Mouse (Mus musculus): ENCODE results near the gene Slc22a13. TPM values are rescaled to one million over a fixed set of nuclear protein-coding genes. Genes with fewer than 3 reads are reported as not detected.

The Slc22a13 gene
- polyA plus RNA-seq, 1 experiment = not detected

DNA sequence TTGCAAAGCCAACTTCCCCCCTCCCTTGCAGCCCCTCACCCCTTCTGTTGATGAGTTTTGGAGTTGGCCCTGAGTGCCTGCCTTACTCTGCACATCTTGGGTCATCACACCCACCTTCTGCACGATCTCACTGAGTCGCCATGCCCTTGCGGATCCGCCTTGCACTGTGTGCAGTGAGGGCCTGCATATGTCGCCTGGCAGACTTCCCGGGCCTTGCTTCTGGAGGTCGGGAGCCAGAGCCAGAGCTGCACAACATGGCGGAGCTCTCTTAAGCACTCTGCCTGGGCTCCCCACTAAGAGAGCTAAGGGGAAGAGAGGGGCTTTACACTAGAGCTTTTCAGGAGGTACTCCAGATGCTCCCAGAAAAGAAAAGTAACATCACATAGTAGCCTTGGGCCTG lies 64.2 kb downstream of the Slc22a13 start:
- no peaks in the 10 kb centered on the region for H3K4me1 ChIP-seq (ENCODE audit: control insufficient read depth, insufficient read depth, low read length)
- no peak overlapping the region for H3K27ac ChIP-seq (ENCODE audit: insufficient read depth, low read length)
- no peak overlapping the region for H3K4me3 ChIP-seq (ENCODE audit: insufficient read depth, low read length)
- TF ChIP-seq POLR2A (IDR thresholded peaks at IDR 0.05; ENCODE audit: low read depth, low read length) (no peak), CTCF (IDR thresholded peaks at IDR 0.05; ENCODE audit: borderline replicate concordance, insufficient read depth, low read length) (no peak)

GRCm38 (mm10) chr9:119143372-119143771 lies 65.5 kb downstream of the Slc22a13 start:
- Histone ChIP-seq H3K27ac (ENCODE audit: insufficient read depth, low read length) (no peak overlapping the region), H3K4me3 (ENCODE audit: insufficient read depth, low read length) (no peak overlapping the region), H3K4me1 (ENCODE audit: control insufficient read depth, insufficient read depth, low read length) (no peaks in the 10 kb centered on the region)
- TF ChIP-seq CTCF (IDR thresholded peaks at IDR 0.05; ENCODE audit: borderline replicate concordance, insufficient read depth, low read length) = no peak
- no peak for TF ChIP-seq POLR2A (IDR thresholded peaks at IDR 0.05; ENCODE audit: low read depth, low read length)

Other genes starting within 250 kb of the Slc22a13 start
- 12.5 and 16.5 TPM in 2 replicates for gene Vill, start 156.3 kb downstream of the Slc22a13 start, polyA plus RNA-seq (2011; ENCODE audit: insufficient read length, low read depth, missing spikeins)
- 28.3 and 38.7 TPM in 2 replicates for gene Plcd1, start 115.6 kb downstream of the Slc22a13 start, polyA plus RNA-seq (2011; ENCODE audit: insufficient read length, low read depth, missing spikeins)
- 0.57 and 1.8 TPM in 2 replicates for gene Dlec1, start 106.6 kb downstream of the Slc22a13 start, polyA plus RNA-seq (2011; ENCODE audit: insufficient read length, low read depth, missing spikeins)
- gene Acaa1b, start 52.0 kb downstream of the Slc22a13 start, polyA plus RNA-seq (2011; ENCODE audit: insufficient read length, low read depth, missing spikeins) = 0.98 and 1.0 TPM in 2 replicates
- gene Gm47289, start 49.9 kb downstream of the Slc22a13 start, polyA plus RNA-seq (2011; ENCODE audit: insufficient read length, low read depth, missing spikeins) = not detected in 2 replicates
- 53.8 and 56.0 TPM in 2 replicates for gene Oxsr1, start 113.3 kb upstream of the Slc22a13 start, polyA plus RNA-seq (2011; ENCODE audit: insufficient read length, low read depth, missing spikeins)
- 41.4 and 42.4 TPM in 2 replicates for gene Acaa1a, start 130.6 kb upstream of the Slc22a13 start, polyA plus RNA-seq (2011; ENCODE audit: insufficient read length, low read depth, missing spikeins)
- 25.8 and 27.7 TPM in 2 replicates for gene Myd88, start 132.3 kb upstream of the Slc22a13 start, polyA plus RNA-seq (2011; ENCODE audit: insufficient read length, low read depth, missing spikeins)
- gene Xylb, start 148.3 kb upstream of the Slc22a13 start, polyA plus RNA-seq (2011; ENCODE audit: insufficient read length, low read depth, missing spikeins) = 4.1 and 4.5 TPM in 2 replicates
- gene Slc22a14, start 156.5 kb upstream of the Slc22a13 start, polyA plus RNA-seq (2011; ENCODE audit: insufficient read length, low read depth, missing spikeins) = not detected in 2 replicates
- 0.90 and 1.2 TPM in 2 replicates for gene Acvr2b, start 193.0 kb upstream of the Slc22a13 start, polyA plus RNA-seq (2011; ENCODE audit: insufficient read length, low read depth, missing spikeins)
- gene Exog, start 235.8 kb upstream of the Slc22a13 start, polyA plus RNA-seq (2011; ENCODE audit: insufficient read length, low read depth, missing spikeins) = 7.9 and 8.3 TPM in 2 replicates

Measured in embryonic fibroblast, embryonic 13.5 days (primary cell).